Mouse (Mus musculus) E14TG2a.4 (cell line): Measurements from ENCODE around the gene Nars2.

Experiments used
- CTCF ChIP-seq: conservative IDR thresholded peaks from 2 replicates; pipeline ENCODE4 v1.5.1; 2014; ENCODE audit warnings: low read length
- NANOG ChIP-seq: IDR thresholded peaks from 2 replicates; pipeline ENCODE4 v1.6.1; 2014; ENCODE audit warnings: borderline replicate concordance, low read length, mixed read lengths
- POU5F1 ChIP-seq: IDR thresholded peaks from 2 replicates; pipeline ENCODE4 v1.6.1; 2014; ENCODE audit warnings: low read length, borderline replicate concordance

GRCm38 (mm10) chr7:97084181-97084580 lies 132.9 kb downstream of the Nars2 start:
- TF ChIP-seq CTCF (no peak), NANOG (no peak), POU5F1 (no peak)
